Mouse (Mus musculus): ENCODE results near the gene Olfr430. TPM values are rescaled to one million over a fixed set of nuclear protein-coding genes. Genes with fewer than 3 reads are reported as not detected.
"Not testable (repeated sequence)": the region's sequence is repeated elsewhere in the genome, so short reads cannot be mapped to it uniquely, and the experiment has no call there.

Gene Olfr430
- polyA plus RNA-seq (2015; fragmentation: Nextera tagmentation; extraction: Ambion mirVana), result not detected in 2 replicates

GRCm38 (mm10) chr1:174066305-174066704, at the start of gene Olfr430:
TSS of gene Olfr430 (plus strand) at chr1:174066605.
- 84% methylated on average over 3 of the region's 3 CpGs for WGBS

GRCm38 (mm10) chr1:174031698-174032097, 34.7 kb upstream of the Olfr430 start, which contains the start of gene Ifi205:
TSS of gene Ifi205 (minus strand) at chr1:174031810.
- no peaks in the 10 kb centered on the region for H3K36me3 ChIP-seq (replicated peaks)
- H3K9me3 ChIP-seq, result no peaks in the 10 kb centered on the region
- 41% methylated on average over 1 of the region's 1 CpGs for WGBS
- H3K4me1 ChIP-seq, result no peaks in the 10 kb centered on the region
- H3K27ac ChIP-seq, result no peak within 1 kb of the TSS
- H3K9ac ChIP-seq, result no peak within 1 kb of the TSS
- no peak for ATAC-seq (replicated peaks)
- H3K4me3 ChIP-seq, result no peak within 1 kb of the TSS
- no peaks in the 10 kb centered on the region for H3K27me3 ChIP-seq (replicated peaks)
- no peak within 1 kb of the TSS for H3K4me2 ChIP-seq

More at GRCm38 (mm10) chr1:174066305-174066704, at the start of gene Olfr430:
- Histone ChIP-seq H3K4me3 (no peak within 1 kb of the TSS), H3K4me2 (no peak within 1 kb of the TSS), H3K9me3 (no peaks in the 10 kb centered on the region), H3K36me3 (replicated peaks) (no peaks in the 10 kb centered on the region), H3K4me1 (no peaks in the 10 kb centered on the region), H3K27me3 (replicated peaks) (no peaks in the 10 kb centered on the region), H3K9ac (no peak within 1 kb of the TSS), H3K27ac (no peak within 1 kb of the TSS)
- no peak for ATAC-seq (replicated peaks)

GRCm38 (mm10) chr1:174035841-174036240, 30.6 kb upstream of the Olfr430 start:
- H3K9me3 ChIP-seq, result no peaks in the 10 kb centered on the region
- H3K36me3 ChIP-seq (replicated peaks), result no peaks in the 10 kb centered on the region
- no peak for ATAC-seq (replicated peaks)
- H3K27ac ChIP-seq, result no peak overlapping the region
- H3K4me1 ChIP-seq, result no peaks in the 10 kb centered on the region
- 71% methylated on average over 4 of the region's 4 CpGs for WGBS
- H3K27me3 ChIP-seq (replicated peaks), result no peaks in the 10 kb centered on the region
- no peak overlapping the region for H3K4me3 ChIP-seq
- no peak overlapping the region for H3K4me2 ChIP-seq
- H3K9ac ChIP-seq, result no peak overlapping the region

- no peak overlapping the region for H3K4me2 ChIP-seq
- H3K36me3 ChIP-seq (replicated peaks), result no peaks in the 10 kb centered on the region
- no peaks in the 10 kb centered on the region for H3K9me3 ChIP-seq
- no peaks in the 10 kb centered on the region for H3K27me3 ChIP-seq (replicated peaks)
- no peak overlapping the region for H3K4me3 ChIP-seq
- no peaks in the 10 kb centered on the region for H3K4me1 ChIP-seq
- H3K9ac ChIP-seq, result no peak overlapping the region
- no peak for ATAC-seq (replicated peaks)
- WGBS, result 94% methylated on average over 3 of the region's 3 CpGs
- H3K27ac ChIP-seq, result no peak overlapping the region
Measured at GRCm38 (mm10) chr1:174038480-174038879, 27.9 kb upstream of the Olfr430 start.

GRCm38 (mm10) chr1:174040523-174041177, 25.8 kb upstream of the Olfr430 start, which contains the start of gene Olfr433:
TSS of gene Olfr433 (plus strand) at chr1:174040705.
- H3K27ac ChIP-seq, result no peak within 1 kb of the TSS
- H3K4me1 ChIP-seq, result no peaks in the 10 kb centered on the region
- no peak for ATAC-seq (replicated peaks)
- no peak within 1 kb of the TSS for H3K9ac ChIP-seq
- no peaks in the 10 kb centered on the region for H3K9me3 ChIP-seq
- WGBS, result 87% methylated on average over 7 of the region's 7 CpGs
- H3K36me3 ChIP-seq (replicated peaks), result no peaks in the 10 kb centered on the region
- no peak within 1 kb of the TSS for H3K4me2 ChIP-seq
- no peak within 1 kb of the TSS for H3K4me3 ChIP-seq
- H3K27me3 ChIP-seq (replicated peaks), result no peaks in the 10 kb centered on the region

- WGBS, result 90% methylated on average over 12 of the region's 12 CpGs
- ATAC-seq (replicated peaks), result not testable (repeated sequence)
Measured at GRCm38 (mm10) chr1:174042091-174042884, 24.1 kb upstream of the Olfr430 start.

GRCm38 (mm10) chr1:174044431-174044830, 22.0 kb upstream of the Olfr430 start:
- H3K4me3 ChIP-seq, result no peak overlapping the region
- no peak overlapping the region for H3K4me2 ChIP-seq
- H3K9me3 ChIP-seq, result no peaks in the 10 kb centered on the region
- WGBS, result 80% methylated on average over 2 of the region's 2 CpGs
- no peaks in the 10 kb centered on the region for H3K27me3 ChIP-seq (replicated peaks)
- ATAC-seq (replicated peaks), result no peak
- H3K4me1 ChIP-seq, result no peaks in the 10 kb centered on the region
- H3K27ac ChIP-seq, result no peak overlapping the region
- no peaks in the 10 kb centered on the region for H3K36me3 ChIP-seq (replicated peaks)
- H3K9ac ChIP-seq, result no peak overlapping the region

More at GRCm38 (mm10) chr1:174042091-174042884, 24.1 kb upstream of the Olfr430 start:
- not testable (repeated sequence) for H3K27me3 ChIP-seq (replicated peaks); H3K9ac ChIP-seq; H3K9me3 ChIP-seq; H3K4me3 ChIP-seq; H3K36me3 ChIP-seq (replicated peaks); H3K4me2 ChIP-seq; H3K27ac ChIP-seq; H3K4me1 ChIP-seq

GRCm38 (mm10) chr1:174048227-174048626, 18.2 kb upstream of the Olfr430 start:
- H3K4me1 ChIP-seq; ATAC-seq (replicated peaks); H3K9ac ChIP-seq; H3K27ac ChIP-seq; H3K36me3 ChIP-seq (replicated peaks); H3K9me3 ChIP-seq; H3K4me3 ChIP-seq; H3K4me2 ChIP-seq; H3K27me3 ChIP-seq (replicated peaks): not testable (repeated sequence)
- WGBS, result 84% methylated on average over 6 of the region's 6 CpGs

GRCm38 (mm10) chr1:174048893-174049292, 17.5 kb upstream of the Olfr430 start, which contains the start of gene Olfr432:
TSS of gene Olfr432 (plus strand) at chr1:174049205.
- WGBS, result 71% methylated on average over 2 of the region's 2 CpGs
- Histone ChIP-seq H3K27me3 (replicated peaks) (no peaks in the 10 kb centered on the region), H3K36me3 (replicated peaks) (no peaks in the 10 kb centered on the region), H3K4me1 (no peaks in the 10 kb centered on the region), H3K4me2 (no peak within 1 kb of the TSS), H3K9ac (no peak within 1 kb of the TSS), H3K27ac (no peak within 1 kb of the TSS), H3K4me3 (no peak within 1 kb of the TSS), H3K9me3 (no peaks in the 10 kb centered on the region)
- ATAC-seq (replicated peaks), result no peak

GRCm38 (mm10) chr1:174049357-174049756, 17.0 kb upstream of the Olfr430 start:
- H3K27me3 ChIP-seq (replicated peaks); H3K9me3 ChIP-seq; H3K36me3 ChIP-seq (replicated peaks); H3K9ac ChIP-seq; H3K27ac ChIP-seq; ATAC-seq (replicated peaks); H3K4me3 ChIP-seq; H3K4me1 ChIP-seq; H3K4me2 ChIP-seq: not testable (repeated sequence)
- 87% methylated on average over 4 of the region's 4 CpGs for WGBS

- no peaks in the 10 kb centered on the region for H3K4me1 ChIP-seq
- H3K9me3 ChIP-seq, result no peaks in the 10 kb centered on the region
- no peak overlapping the region for H3K4me3 ChIP-seq
- no peak overlapping the region for H3K4me2 ChIP-seq
- no peaks in the 10 kb centered on the region for H3K36me3 ChIP-seq (replicated peaks)
- 90% methylated on average over 4 of the region's 4 CpGs for WGBS
- H3K27ac ChIP-seq, result no peak overlapping the region
- H3K27me3 ChIP-seq (replicated peaks), result no peaks in the 10 kb centered on the region
- H3K9ac ChIP-seq, result no peak overlapping the region
- ATAC-seq (replicated peaks), result no peak
Measured at GRCm38 (mm10) chr1:174050532-174050931, 15.9 kb upstream of the Olfr430 start.

GRCm38 (mm10) chr1:174051515-174051914, 14.9 kb upstream of the Olfr430 start:
- Histone ChIP-seq H3K4me1 (no peaks in the 10 kb centered on the region), H3K4me3 (no peak overlapping the region), H3K9ac (no peak overlapping the region), H3K4me2 (no peak overlapping the region), H3K27me3 (replicated peaks) (no peaks in the 10 kb centered on the region), H3K27ac (no peak overlapping the region), H3K9me3 (no peaks in the 10 kb centered on the region), H3K36me3 (replicated peaks) (no peaks in the 10 kb centered on the region)
- no peak for ATAC-seq (replicated peaks)
- WGBS, result 90% methylated on average over 4 of the region's 4 CpGs
